Mouse (Mus musculus): ENCODE results near the gene Slc9a9.

GRCm38 (mm10) chr9:94972021-94972420, 302.3 kb downstream of the Slc9a9 start:
- no peak for TF ChIP-seq EP300 (IDR thresholded peaks at IDR 0.05; ENCODE audit: low read depth)
- TF ChIP-seq CTCF (IDR thresholded peaks at IDR 0.05; ENCODE audit: low read depth), result no peak
